Mouse (Mus musculus) right cerebral cortex, postnatal 36 days (tissue): Measurements from ENCODE around the gene Taok3.

Experiments
- DNase-seq, 2 experiments: peaks; one replicate each; pipeline ENCODE4 v3.0.0; 2022; ENCODE audit warnings: low spot score in 2 of 2, mixed read lengths in 1 of 2

Taok3 gene

GRCm38 (mm10) chr5:117143721-117144135 is 23.8 kb downstream of the Taok3 start:
- no peak for DNase-seq

- DNase-seq, result no peak
Measured at GRCm38 (mm10) chr5:117146165-117146564, 26.2 kb downstream of the Taok3 start.

GRCm38 (mm10) chr5:117147187-117148095 is 27.5 kb downstream of the Taok3 start:
- DNase-seq, result peak in 1 of 2 experiments; percentile 75

- DNase-seq, result no peak
Measured at GRCm38 (mm10) chr5:117149054-117149942, 29.4 kb downstream of the Taok3 start.

- DNase-seq, result no peak
Measured at GRCm38 (mm10) chr5:117150068-117150467, 30.1 kb downstream of the Taok3 start.

- DNase-seq, result no peak
Measured at GRCm38 (mm10) chr5:117152944-117153343, 33.0 kb downstream of the Taok3 start.

- DNase-seq, result no peak
Measured at GRCm38 (mm10) chr5:117153527-117154091, 33.7 kb downstream of the Taok3 start.

- DNase-seq, result no peak
Measured at GRCm38 (mm10) chr5:117158335-117159018, 38.5 kb downstream of the Taok3 start.

GRCm38 (mm10) chr5:117159326-117159725 is 39.4 kb downstream of the Taok3 start:
- no peak for DNase-seq

GRCm38 (mm10) chr5:117159805-117160291 is 39.9 kb downstream of the Taok3 start:
- no peak for DNase-seq

GRCm38 (mm10) chr5:117160499-117160898 is 40.6 kb downstream of the Taok3 start:
- no peak for DNase-seq

GRCm38 (mm10) chr5:117163790-117164189 is 43.9 kb downstream of the Taok3 start:
- no peak for DNase-seq

- no peak for DNase-seq
Measured at GRCm38 (mm10) chr5:117164516-117164915, 44.6 kb downstream of the Taok3 start.

- DNase-seq, result no peak
Measured at GRCm38 (mm10) chr5:117164923-117165322, 45.0 kb downstream of the Taok3 start.

GRCm38 (mm10) chr5:117165946-117166345 is 46.0 kb downstream of the Taok3 start:
- no peak for DNase-seq

- DNase-seq, result no peak
Measured at GRCm38 (mm10) chr5:117166811-117167365, 47.0 kb downstream of the Taok3 start.

GRCm38 (mm10) chr5:117168351-117169100 is 48.6 kb downstream of the Taok3 start:
- no peak for DNase-seq

GRCm38 (mm10) chr5:117174057-117174456 is 54.1 kb downstream of the Taok3 start:
- no peak for DNase-seq

- no peak for DNase-seq
Measured at GRCm38 (mm10) chr5:117175896-117176295, 56.0 kb downstream of the Taok3 start.

- no peak for DNase-seq
Measured at GRCm38 (mm10) chr5:117178079-117178478, 58.1 kb downstream of the Taok3 start.
